Mouse (Mus musculus) adrenal gland, adult 18-20 months (tissue): ENCODE results near the gene Sacm1l. TPM values are rescaled to one million over a fixed set of nuclear protein-coding genes. Genes with fewer than 3 reads are reported as not detected.

Experiments used
- DNase-seq, 2 experiments: peaks; one replicate each; pipeline ENCODE4 v3.0.0; 2021 to 2022; ENCODE audit warnings: low spot score in 2 of 2
- long read RNA-seq, 2 experiments: library from polyadenylated mRNA; stranded (forward); transcript quantifications; one replicate each; pipeline ENCODE4 v2.0.0; 2021
- total RNA-seq, 2 experiments: library from RNA; stranded (reverse); gene quantifications; 1 replicate in 1 of 2; 2 replicates in 1 of 2; pipeline ENCODE4 v1.2.3; 2021

The Sacm1l gene
- total RNA-seq: 100 to 1,000 TPM; 158 to 175 TPM
- long read RNA-seq, experiment 1, transcript Sacm1l-201 (20 exons, 3,558 nt): major isoform, 287 of 310 reads
- long read RNA-seq, experiment 1, partial matches to known transcripts: 5 of 310 reads
- long read RNA-seq, experiment 1, other reads (novel, unspliced or antisense): 17 of 310 reads
- long read RNA-seq, experiment 2, transcript Sacm1l-201 (20 exons, 3,558 nt): major isoform, 306 of 336 reads
- long read RNA-seq, experiment 2, partial matches to known transcripts: 11 of 336 reads
- long read RNA-seq, experiment 2, other reads (novel, unspliced or antisense): 19 of 336 reads

- DNase-seq: peak; percentile 97
Measured at GRCm38 (mm10) chr9:123529392-123530157, at the start of gene Sacm1l. Sacm1l (plus strand) TSS chr9:123529759.

- no peak for DNase-seq
Measured at GRCm38 (mm10) chr9:123479876-123480252, 49.7 kb upstream of the Sacm1l start.

- no peak for DNase-seq
Measured at GRCm38 (mm10) chr9:123480253-123480921, 49.2 kb upstream of the Sacm1l start.

- no peak for DNase-seq
Measured at GRCm38 (mm10) chr9:123481136-123481535, 48.4 kb upstream of the Sacm1l start.

GRCm38 (mm10) chr9:123483598-123483997 is 46.0 kb upstream of the Sacm1l start:
- DNase-seq: no peak

GRCm38 (mm10) chr9:123484830-123485229 is 44.7 kb upstream of the Sacm1l start:
- DNase-seq: no peak

- no peak for DNase-seq
Measured at GRCm38 (mm10) chr9:123485561-123485960, 44.0 kb upstream of the Sacm1l start.

- DNase-seq: no peak
Measured at GRCm38 (mm10) chr9:123486635-123487034, 42.9 kb upstream of the Sacm1l start.

- no peak for DNase-seq
Measured at GRCm38 (mm10) chr9:123489073-123489472, 40.5 kb upstream of the Sacm1l start.

GRCm38 (mm10) chr9:123489727-123490343 is 39.7 kb upstream of the Sacm1l start:
- no peak for DNase-seq

GRCm38 (mm10) chr9:123490930-123491329 is 38.6 kb upstream of the Sacm1l start:
- DNase-seq: no peak

GRCm38 (mm10) chr9:123491917-123492585 is 37.5 kb upstream of the Sacm1l start:
- DNase-seq: no peak

- no peak for DNase-seq
Measured at GRCm38 (mm10) chr9:123496665-123497064, 32.9 kb upstream of the Sacm1l start.

GRCm38 (mm10) chr9:123497906-123498305 is 31.7 kb upstream of the Sacm1l start:
- DNase-seq: no peak

GRCm38 (mm10) chr9:123500480-123500879 is 29.1 kb upstream of the Sacm1l start:
- no peak for DNase-seq

GRCm38 (mm10) chr9:123503171-123503834 is 26.3 kb upstream of the Sacm1l start:
- no peak for DNase-seq

- DNase-seq: peak in 1 of 2 experiments; percentile 46
Measured at GRCm38 (mm10) chr9:123504325-123504724, 25.2 kb upstream of the Sacm1l start.

- no peak for DNase-seq
Measured at GRCm38 (mm10) chr9:123505598-123505997, 24.0 kb upstream of the Sacm1l start.

GRCm38 (mm10) chr9:123506270-123507146 is 23.1 kb upstream of the Sacm1l start:
- no peak for DNase-seq
